Mouse (Mus musculus) stomach, postnatal 0 days (tissue): ENCODE results near the gene Snrnp200.

Experiments used
- CTCF ChIP-seq: IDR thresholded peaks from 2 replicates; pipeline ENCODE4 v1.5.1; 2016; ENCODE audit warnings: antibody characterized with exemption, low read depth, mild to moderate bottlenecking, moderate library complexity
- EP300 ChIP-seq: optimal IDR thresholded peaks from 2 replicates; pipeline ENCODE3; 2016; ENCODE audit warnings: antibody characterized with exemption

DNA sequence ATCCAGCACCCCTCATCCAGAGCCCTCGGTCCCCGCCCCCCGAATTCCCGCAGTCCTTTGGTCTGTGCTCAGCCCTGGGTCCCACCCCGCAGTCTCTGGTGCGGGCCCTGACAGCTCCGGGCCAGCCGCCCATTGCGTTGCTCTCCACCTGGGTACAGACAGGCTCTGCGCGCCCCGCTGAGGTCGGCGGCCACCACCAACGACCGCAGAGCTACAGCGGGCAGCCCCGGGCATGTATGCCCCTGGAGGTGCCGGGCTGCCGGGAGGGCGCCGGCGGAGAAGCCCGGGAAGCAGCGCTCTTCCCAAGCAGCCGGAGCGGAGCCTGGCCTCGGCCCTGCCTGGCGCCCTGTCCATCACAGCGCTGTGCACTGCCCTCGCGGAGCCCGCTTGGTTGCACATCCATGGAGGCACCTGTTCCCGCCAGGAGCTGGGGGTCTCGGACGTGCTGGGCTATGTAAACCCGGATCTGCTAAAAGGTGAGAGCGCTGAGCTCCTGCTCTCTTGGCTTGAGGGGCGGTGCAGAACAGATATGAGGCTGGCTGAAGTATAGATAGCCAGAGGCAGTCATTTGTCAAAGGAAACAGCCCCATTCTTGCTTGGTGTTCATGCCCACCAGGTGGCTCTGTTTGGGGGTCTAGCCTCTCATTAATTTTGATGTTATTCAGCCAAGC, 40.3 kb downstream of the Snrnp200 start:
- TF ChIP-seq EP300 = no peak
- peak; percentile 59 for TF ChIP-seq CTCF
